Mouse (Mus musculus): ENCODE results near the gene Pnkd. TPM values are rescaled to one million over a fixed set of nuclear protein-coding genes. Genes with fewer than 3 reads are reported as not detected.

The Pnkd gene
- polyA plus RNA-seq, 1 experiment: 146 TPM

- Histone ChIP-seq H3K4me3 (ENCODE audit: insufficient read depth, low read depth, low read length) (no peak overlapping the region), H3K27ac (replicated peaks; ENCODE audit: low read depth, low read length) (peak overlapping the region; percentile 46), H3K4me1 (ENCODE audit: control insufficient read depth, insufficient read depth, insufficient read length, low read length) (peaks cover 5% of the 10 kb centered on the region)
Observed at GRCm38 (mm10) chr1:74363437-74363836, 78.7 kb downstream of the Pnkd start.

- H3K4me1 ChIP-seq (ENCODE audit: control insufficient read depth, insufficient read depth, insufficient read length, low read length): peaks cover 5% of the 10 kb centered on the region
- H3K4me3 ChIP-seq (ENCODE audit: insufficient read depth, low read depth, low read length): no peak overlapping the region
- no peak overlapping the region for H3K27ac ChIP-seq (replicated peaks; ENCODE audit: low read depth, low read length)
Observed at GRCm38 (mm10) chr1:74364270-74364669, 79.5 kb downstream of the Pnkd start.

DNA sequence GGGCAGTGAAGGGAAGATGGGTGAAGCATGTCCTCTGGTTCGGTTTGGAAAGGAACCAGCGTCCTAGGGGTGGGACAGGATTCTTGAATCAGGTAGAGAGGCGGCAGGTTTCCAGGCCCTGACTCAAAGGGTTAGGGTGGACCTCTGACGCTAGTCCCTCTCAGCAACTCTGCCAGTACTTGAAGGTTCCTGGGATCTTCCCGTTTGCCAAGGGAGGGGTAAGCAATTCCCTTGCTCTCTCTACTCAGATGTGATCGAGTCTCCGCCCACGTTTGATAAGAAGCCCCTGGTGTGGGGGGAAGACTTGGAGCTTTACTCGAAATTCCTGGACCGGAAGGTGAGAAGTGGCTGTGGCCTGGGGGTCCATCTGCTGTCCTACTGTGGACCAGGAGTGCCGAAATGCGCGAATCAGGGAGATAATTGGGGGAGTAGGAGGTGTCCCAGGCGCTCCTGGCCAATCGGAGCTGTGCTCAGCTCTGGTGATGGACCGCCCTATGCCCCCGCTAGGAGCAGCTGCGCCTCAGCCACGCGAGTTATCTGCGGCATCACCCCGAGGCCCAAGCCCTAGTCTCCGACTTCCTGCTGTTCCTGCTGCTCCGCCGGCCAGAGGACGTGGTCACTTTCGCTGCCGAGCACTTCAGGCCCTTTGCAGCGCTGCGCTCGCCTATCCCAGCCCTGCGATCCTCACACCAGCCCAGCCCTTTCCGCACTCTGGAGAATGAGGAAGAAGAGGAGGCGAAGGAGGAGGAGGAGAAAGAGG lies 83.3 kb downstream of the Pnkd start:
- H3K4me3 ChIP-seq (ENCODE audit: insufficient read depth, low read depth, low read length): peak overlapping the region; percentile 19
- H3K27ac ChIP-seq (replicated peaks; ENCODE audit: low read depth, low read length): peak overlapping the region; percentile 45
- peaks cover 5% of the 10 kb centered on the region for H3K4me1 ChIP-seq (ENCODE audit: control insufficient read depth, insufficient read depth, insufficient read length, low read length)

GRCm38 (mm10) chr1:74370040-74370439 lies 85.3 kb downstream of the Pnkd start:
- H3K27ac ChIP-seq (replicated peaks; ENCODE audit: low read depth, low read length): no peak overlapping the region
- H3K4me3 ChIP-seq (ENCODE audit: insufficient read depth, low read depth, low read length): no peak overlapping the region
- no peaks in the 10 kb centered on the region; the same call in 1 of the 2 replicates for H3K4me1 ChIP-seq (ENCODE audit: control insufficient read depth, insufficient read depth, insufficient read length, low read length)

DNA sequence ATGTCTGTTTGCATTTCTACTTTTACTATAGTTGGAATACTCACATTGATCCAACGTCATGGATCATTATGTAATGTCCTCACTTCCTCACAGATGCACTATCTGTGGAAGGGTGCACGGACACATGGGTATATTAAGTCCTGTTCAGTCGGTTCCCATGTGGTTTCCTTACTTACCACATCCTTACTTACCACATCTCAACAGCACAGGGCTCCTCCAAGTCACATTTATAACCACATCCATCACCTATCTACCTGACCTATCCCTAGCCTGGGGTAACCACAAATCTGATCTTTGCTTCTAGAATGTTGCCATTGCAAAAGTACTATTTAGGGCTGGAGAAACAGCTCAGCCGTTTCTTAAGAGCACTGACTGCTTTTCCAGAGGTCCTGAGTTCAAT lies 88.6 kb downstream of the Pnkd start:
- Histone ChIP-seq H3K4me1 (ENCODE audit: control insufficient read depth, insufficient read depth, insufficient read length, low read length) (peaks cover 5% of the 10 kb centered on the region; the same call in 1 of the 2 replicates), H3K27ac (replicated peaks; ENCODE audit: low read depth, low read length) (no peak overlapping the region), H3K4me3 (ENCODE audit: insufficient read depth, low read depth, low read length) (no peak overlapping the region)

- 0 out of 2 replicates have a peak, but pooled peaks cover 5% of the 10 kb centered on the region for H3K4me1 ChIP-seq (ENCODE audit: control insufficient read depth, insufficient read depth, insufficient read length, low read length)
- H3K4me3 ChIP-seq (ENCODE audit: insufficient read depth, low read depth, low read length): peak within 1 kb of the TSS; percentile 43
- H3K27ac ChIP-seq (replicated peaks; ENCODE audit: low read depth, low read length): peak within 1 kb of the TSS; percentile 86
Observed at GRCm38 (mm10) chr1:74374980-74375379, 90.2 kb downstream of the Pnkd start, which contains the start of gene Slc11a1. Gene Slc11a1, plus strand, starts transcription at chr1:74375195.

DNA sequence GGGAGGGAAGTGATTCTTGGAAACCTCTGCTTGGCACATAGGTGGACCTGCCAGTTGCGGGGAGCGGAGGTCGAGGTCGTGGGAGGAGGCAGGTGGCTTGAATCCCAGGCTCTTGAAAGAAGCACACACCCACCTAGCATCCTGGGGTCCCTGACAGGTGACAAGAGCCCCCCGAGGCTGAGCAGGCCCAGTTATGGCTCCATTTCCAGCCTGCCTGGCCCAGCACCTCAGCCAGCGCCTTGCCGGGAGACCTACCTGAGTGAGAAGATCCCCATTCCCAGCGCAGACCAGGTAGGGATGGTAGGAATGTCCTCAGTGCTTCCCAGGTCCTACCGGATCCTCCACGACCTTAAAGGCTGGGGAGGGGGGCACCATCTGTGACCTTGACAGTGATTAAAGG lies 90.8 kb downstream of the Pnkd start:
- H3K27ac ChIP-seq (replicated peaks; ENCODE audit: low read depth, low read length): peak overlapping the region; percentile 86
- peak overlapping the region; percentile 43 for H3K4me3 ChIP-seq (ENCODE audit: insufficient read depth, low read depth, low read length)

DNA sequence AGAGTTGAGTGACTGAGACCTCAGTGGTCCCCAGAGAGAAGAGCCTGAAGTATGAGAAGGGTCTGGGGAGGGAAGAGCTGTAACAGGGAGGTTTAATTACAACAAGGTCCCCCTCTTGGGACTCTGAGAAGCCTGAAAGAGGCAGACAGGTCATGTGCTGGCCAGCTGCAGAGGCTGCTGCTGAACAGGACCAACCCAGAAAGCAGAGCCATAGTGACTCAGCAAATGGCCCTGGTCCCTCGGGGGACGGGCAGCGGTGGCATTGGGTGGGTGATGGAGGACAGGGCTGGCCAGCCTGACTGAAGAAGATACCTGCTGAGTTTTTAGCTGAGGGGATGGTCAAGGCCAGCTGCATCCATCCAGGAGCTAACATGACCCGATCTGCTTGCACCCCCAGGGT lies 91.7 kb downstream of the Pnkd start:
- peak overlapping the region; percentile 43 for H3K4me3 ChIP-seq (ENCODE audit: insufficient read depth, low read depth, low read length)
- peak overlapping the region; percentile 86 for H3K27ac ChIP-seq (replicated peaks; ENCODE audit: low read depth, low read length)
- 0 out of 2 replicates have a peak, but pooled peaks cover 5% of the 10 kb centered on the region for H3K4me1 ChIP-seq (ENCODE audit: control insufficient read depth, insufficient read depth, insufficient read length, low read length)

More for the DNA sequence above, 90.8 kb downstream of the Pnkd start:
- 0 out of 2 replicates have a peak, but pooled peaks cover 5% of the 10 kb centered on the region for H3K4me1 ChIP-seq (ENCODE audit: control insufficient read depth, insufficient read depth, insufficient read length, low read length)

- Histone ChIP-seq H3K4me3 (ENCODE audit: insufficient read depth, low read depth, low read length) (no peak overlapping the region), H3K27ac (replicated peaks; ENCODE audit: low read depth, low read length) (no peak overlapping the region), H3K4me1 (ENCODE audit: control insufficient read depth, insufficient read depth, insufficient read length, low read length) (0 out of 2 replicates have a peak, but pooled peaks cover 5% of the 10 kb centered on the region)
Observed at GRCm38 (mm10) chr1:74379058-74379504, 94.4 kb downstream of the Pnkd start.

DNA sequence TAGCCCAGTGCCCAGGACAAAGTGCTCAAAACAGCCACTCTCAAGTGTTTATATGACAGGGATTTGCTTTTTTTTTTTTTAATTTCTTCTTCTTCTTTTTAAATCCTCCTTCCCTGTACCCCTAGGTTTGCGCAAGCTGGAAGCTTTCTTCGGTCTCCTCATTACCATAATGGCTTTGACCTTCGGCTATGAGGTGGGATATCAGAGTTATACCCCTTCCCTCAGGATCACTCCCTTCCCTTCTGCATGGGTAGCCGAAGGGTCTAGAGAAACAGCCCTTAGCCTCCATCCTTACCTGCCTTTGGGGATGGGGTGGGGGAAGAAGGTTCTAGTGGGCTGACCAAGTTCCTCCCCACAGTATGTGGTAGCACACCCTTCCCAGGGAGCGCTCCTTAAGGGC lies 95.8 kb downstream of the Pnkd start:
- Histone ChIP-seq H3K27ac (replicated peaks; ENCODE audit: low read depth, low read length) (no peak overlapping the region), H3K4me3 (ENCODE audit: insufficient read depth, low read depth, low read length) (no peak overlapping the region), H3K4me1 (ENCODE audit: control insufficient read depth, insufficient read depth, insufficient read length, low read length) (0 out of 2 replicates have a peak, but pooled peaks cover 5% of the 10 kb centered on the region)

GRCm38 (mm10) chr1:74381588-74382021 lies 96.9 kb downstream of the Pnkd start:
- H3K27ac ChIP-seq (replicated peaks; ENCODE audit: low read depth, low read length): no peak overlapping the region
- no peak overlapping the region for H3K4me3 ChIP-seq (ENCODE audit: insufficient read depth, low read depth, low read length)
- 0 out of 2 replicates have a peak, but pooled peaks cover 2% of the 10 kb centered on the region for H3K4me1 ChIP-seq (ENCODE audit: control insufficient read depth, insufficient read depth, insufficient read length, low read length)

GRCm38 (mm10) chr1:74383385-74383784 lies 98.7 kb downstream of the Pnkd start:
- 0 out of 2 replicates have a peak, but pooled peaks cover 4% of the 10 kb centered on the region for H3K4me1 ChIP-seq (ENCODE audit: control insufficient read depth, insufficient read depth, insufficient read length, low read length)
- H3K27ac ChIP-seq (replicated peaks; ENCODE audit: low read depth, low read length): no peak overlapping the region
- no peak overlapping the region for H3K4me3 ChIP-seq (ENCODE audit: insufficient read depth, low read depth, low read length)

DNA sequence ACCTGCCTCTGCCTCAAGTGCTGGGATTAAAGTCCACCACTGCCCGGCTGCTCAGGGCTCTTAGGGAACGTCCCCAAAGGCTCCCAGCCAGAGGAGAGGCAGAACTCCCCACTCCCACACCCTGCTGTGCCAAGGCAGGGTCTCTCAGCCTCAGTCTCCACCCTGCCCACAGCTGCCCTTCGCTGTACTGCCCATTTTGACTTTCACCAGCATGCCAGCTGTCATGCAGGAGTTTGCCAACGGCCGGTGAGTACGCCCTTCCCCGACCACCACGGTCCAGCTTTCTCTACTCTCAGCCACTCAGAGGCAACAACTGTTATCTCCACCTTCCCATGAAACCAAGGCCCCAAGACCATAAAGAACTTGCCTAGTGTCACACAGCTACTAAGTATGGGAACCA lies 99.8 kb downstream of the Pnkd start:
- Histone ChIP-seq H3K4me3 (ENCODE audit: insufficient read depth, low read depth, low read length) (no peak overlapping the region), H3K4me1 (ENCODE audit: control insufficient read depth, insufficient read depth, insufficient read length, low read length) (peaks cover 4% of the 10 kb centered on the region; the same call in 1 of the 2 replicates), H3K27ac (replicated peaks; ENCODE audit: low read depth, low read length) (no peak overlapping the region)

DNA sequence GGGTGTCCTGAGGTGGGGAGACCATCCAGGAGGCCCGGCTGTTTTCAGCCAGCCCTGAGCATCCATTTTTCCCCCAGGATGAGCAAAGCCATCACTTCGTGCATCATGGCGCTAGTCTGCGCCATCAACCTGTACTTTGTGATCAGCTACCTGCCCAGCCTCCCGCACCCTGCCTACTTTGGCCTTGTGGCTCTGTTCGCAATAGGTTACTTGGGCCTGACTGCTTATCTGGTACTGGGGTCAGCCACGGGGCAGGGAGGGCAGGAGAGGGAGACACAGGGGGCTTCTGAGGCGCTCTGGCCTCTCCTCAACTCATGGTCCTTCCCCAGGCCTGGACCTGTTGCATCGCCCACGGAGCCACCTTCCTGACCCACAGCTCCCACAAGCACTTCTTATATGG lies 100.3 kb downstream of the Pnkd start:
- Histone ChIP-seq H3K4me1 (ENCODE audit: control insufficient read depth, insufficient read depth, insufficient read length, low read length) (peaks cover 8% of the 10 kb centered on the region; the same call in 1 of the 2 replicates), H3K27ac (replicated peaks; ENCODE audit: low read depth, low read length) (no peak overlapping the region), H3K4me3 (ENCODE audit: insufficient read depth, low read depth, low read length) (no peak overlapping the region)

DNA sequence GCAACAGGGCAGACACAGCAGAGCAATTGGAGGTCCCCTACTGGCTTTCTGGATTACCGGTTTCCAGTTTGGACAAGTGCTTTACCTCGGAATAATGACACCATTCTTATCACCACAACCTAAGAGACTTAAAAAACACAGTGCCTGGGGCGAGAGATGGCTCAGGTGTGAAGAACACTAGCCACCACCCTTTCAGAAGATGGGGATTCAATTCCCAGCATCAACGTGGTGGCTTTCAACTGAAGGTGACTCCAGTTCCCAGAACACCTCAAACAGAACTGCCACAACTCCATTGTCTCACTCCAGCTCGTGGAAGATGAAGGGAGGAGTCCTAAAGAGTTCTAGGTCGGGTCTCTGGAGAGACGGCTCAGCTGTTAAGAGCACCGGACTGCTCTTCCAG lies 100.8 kb downstream of the Pnkd start:
- Histone ChIP-seq H3K4me3 (ENCODE audit: insufficient read depth, low read depth, low read length) (no peak overlapping the region), H3K27ac (replicated peaks; ENCODE audit: low read depth, low read length) (no peak overlapping the region)

DNA sequence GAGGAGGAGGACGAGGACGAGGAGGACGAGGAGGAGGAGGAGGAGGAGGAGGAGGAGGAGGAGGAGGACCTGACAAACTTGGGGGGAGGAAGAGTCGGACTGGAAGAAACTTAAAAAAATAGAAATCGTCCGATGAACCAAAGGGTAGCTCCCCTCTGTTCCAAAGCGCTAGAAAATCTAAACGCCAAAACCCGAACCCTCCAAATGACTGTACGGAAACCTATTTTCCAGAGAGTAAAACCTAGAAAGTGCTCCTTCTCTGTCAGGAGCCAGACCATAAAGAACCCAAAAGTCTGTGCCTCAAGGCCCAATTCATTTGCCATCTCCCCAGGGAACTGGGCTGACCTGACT lies 101.6 kb downstream of the Pnkd start:
- peak overlapping the region; percentile 75 for H3K4me3 ChIP-seq (ENCODE audit: insufficient read depth, low read depth, low read length)
- H3K4me1 ChIP-seq (ENCODE audit: control insufficient read depth, insufficient read depth, insufficient read length, low read length): peaks cover 8% of the 10 kb centered on the region; the same call in 1 of the 2 replicates
- peak overlapping the region; percentile 95 for H3K27ac ChIP-seq (replicated peaks; ENCODE audit: low read depth, low read length)

More for the DNA sequence above, 100.8 kb downstream of the Pnkd start:
- H3K4me1 ChIP-seq (ENCODE audit: control insufficient read depth, insufficient read depth, insufficient read length, low read length): peaks cover 8% of the 10 kb centered on the region; the same call in 1 of the 2 replicates

Measured in brown adipose tissue, adult 24 weeks (tissue).